In genomic region chr14:46882431-46883067, GRCm38 (mm10) we compare ENCODE assay signal across 8 mouse cellular contexts. TPM values are rescaled to one million over a fixed set of nuclear protein-coding genes. Genes with fewer than 3 reads are reported as not detected.
DNase-seq lines count a peak whose midpoint lies in the region; ATAC-seq lines count a peak whose summit lies in the region.

Samd4 (plus strand) TSS chr14:46882854.

- under 1% methylated on average over 46 of the region's 54 CpGs for WGBS in hindbrain, embryonic 13.5 days

- H3K4me2 ChIP-seq in hindbrain, embryonic 13.5 days = peak within 1 kb of the TSS; percentile 94

- H3K36me3 ChIP-seq in hindbrain, embryonic 13.5 days = no peaks in the 10 kb centered on the region

- peaks cover 17% of the 10 kb centered on the region for H3K27me3 ChIP-seq in hindbrain, embryonic 13.5 days

- peak; percentile 51 for ATAC-seq in hindbrain, embryonic 13.5 days (ENCODE audit: low FRiP score)

- H3K27ac ChIP-seq in hindbrain, embryonic 13.5 days = peak within 1 kb of the TSS; percentile 73

- H3K4me1 ChIP-seq in hindbrain, embryonic 13.5 days (replicated peaks) = peaks cover 32% of the 10 kb centered on the region

- H3K9me3 ChIP-seq in hindbrain, embryonic 13.5 days = no peaks in the 10 kb centered on the region

- DNase-seq in T-cell, adult 2 months (ENCODE audit: low spot score) = peak; percentile 25
- DNase-seq in cerebellum, postnatal 36 days = peak; percentile 55 to 65
- DNase-seq in gastrocnemius, adult 18-20 months (ENCODE audit: low spot score) = peak; percentile 92
- peak; percentile 64 to 65 for DNase-seq in layer of hippocampus, postnatal 36 days
- DNase-seq in lung, postnatal 14 days = peak; percentile 87
- DNase-seq in retina, postnatal 1 day = peak; percentile 87
- peak; percentile 39 for DNase-seq in urinary bladder, postnatal 10 days (ENCODE audit: low spot score)

- H3K9ac ChIP-seq in hindbrain, embryonic 13.5 days = peak within 1 kb of the TSS; percentile 68

- peak within 1 kb of the TSS; percentile 60 for H3K4me3 ChIP-seq in hindbrain, embryonic 13.5 days

RNA-seq across cellular contexts. Expression of gene Samd4, which starts in this region (rescaled TPM):
- 10 to 100 TPM; 54.5 to 72.9 TPM for total RNA-seq in gastrocnemius, adult 18-20 months (2021)
- 3.6 and 3.9 TPM in 2 replicates for polyA plus RNA-seq in hindbrain, embryonic 13.5 days (2015; fragmentation: Nextera tagmentation; extraction: Ambion mirVana)
- 10 to 100 TPM; 11.3 to 13.0 TPM for total RNA-seq in layer of hippocampus, postnatal 36 days (2021)

Comparison
In these comparisons a context has a peak if more than half of its experiments do, and no peak if none do; other contexts are left out.
1. Peak in every context shown above with its lines: DNase-seq, ATAC-seq, H3K4me3 ChIP-seq and H3K27ac ChIP-seq.
2. DNase-seq: peak in every context shown above with its lines; median percentile 92 in gastrocnemius, adult 18-20 months; 87 in lung, postnatal 14 days; 87 in retina, postnatal 1 day; 64 in layer of hippocampus, postnatal 36 days; 60 in cerebellum, postnatal 36 days; 39 in urinary bladder, postnatal 10 days; 25 in T-cell, adult 2 months.